Mouse (Mus musculus) stomach, postnatal 0 days (tissue): Measurements from ENCODE around the gene Gm3448. TPM values are rescaled to one million over a fixed set of nuclear protein-coding genes. Genes with fewer than 3 reads are reported as not detected.
"Not testable (repeated sequence)": the region's sequence is repeated elsewhere in the genome, so short reads cannot be mapped to it uniquely, and the experiment has no call there.

ENCODE experiments used
- ATAC-seq: fragments of 200-750 bp; cut with Nextera tagmentation; 2 replicates; pipeline ENCODE4 v1.8.0; 2017; ENCODE audit not compliant: low FRiP score, low TSS enrichment
- DNase-seq: peaks from one replicate; pipeline ENCODE4 v3.0.0-alpha.2; 2016; ENCODE audit warnings: low spot score
- H3K27ac ChIP-seq: fragments of 300-500 bp; sonication (generic); replicated peaks from 2 replicates; pipeline ENCODE4 v1.5.1; 2014; ENCODE audit warnings: mild to moderate bottlenecking, control low read depth
- H3K27me3 ChIP-seq: fragments of 300-500 bp; sonication (generic); 2 replicates; pipeline ENCODE4 v1.6.1; 2014; ENCODE audit warnings: low read length; ENCODE audit not compliant: control insufficient read depth, insufficient read depth
- H3K36me3 ChIP-seq: fragments of 300-500 bp; sonication (generic); 2 replicates; pipeline ENCODE4 v1.6.1; 2014; ENCODE audit warnings: low read length, mixed read lengths; ENCODE audit not compliant: control insufficient read depth, insufficient read depth
- H3K4me1 ChIP-seq: fragments of 300-500 bp; sonication (generic); replicated peaks from 2 replicates; pipeline ENCODE4 v1.6.1; 2014; ENCODE audit warnings: antibody characterized with exemption; ENCODE audit not compliant: control insufficient read depth, insufficient read depth
- H3K4me2 ChIP-seq: fragments of 300-500 bp; sonication (generic); replicated peaks from 2 replicates; pipeline ENCODE4 v1.6.1; 2014; ENCODE audit warnings: low read depth, mild to moderate bottlenecking, control low read depth, moderate library complexity
- H3K4me3 ChIP-seq: fragments of 300-500 bp; sonication (generic); 2 replicates; pipeline ENCODE4 v1.5.1; 2014; ENCODE audit warnings: low read depth, low read length, control low read depth
- H3K9ac ChIP-seq: fragments of 300-500 bp; sonication (generic); 2 replicates; pipeline ENCODE4 v1.6.1; 2014; ENCODE audit warnings: mild to moderate bottlenecking, low read length, control low read depth, mixed read lengths
- H3K9me3 ChIP-seq: fragments of 300-500 bp; sonication (generic); 2 replicates; pipeline ENCODE4 v1.6.1; 2016; ENCODE audit warnings: low read length; ENCODE audit not compliant: control insufficient read depth
- CTCF ChIP-seq: IDR thresholded peaks from 2 replicates; pipeline ENCODE4 v1.5.1; 2016; ENCODE audit warnings: antibody characterized with exemption, low read depth, mild to moderate bottlenecking, moderate library complexity
- EP300 ChIP-seq: optimal IDR thresholded peaks from 2 replicates; pipeline ENCODE3; 2016; ENCODE audit warnings: antibody characterized with exemption
- WGBS: fragments of 180-500 bp; shearing (Covaris S2); extraction: QIAGEN DNeasy Blood & Tissue Kit; methylation state at CpG from one replicate; pipeline ENCODE4 v1.1.7; 2014; 5-methylcytosine and 5-hydroxymethylcytosine counted together
- polyA plus RNA-seq: library from polyadenylated mRNA; unstranded; fragments of >200 nt; fragmentation: Nextera tagmentation; extraction: Ambion mirVana; gene quantifications from 2 replicates; pipeline ENCODE4 v1.2.1, GENCODE M21; 2015

The Gm3448 gene
- polyA plus RNA-seq, result 2.9 and 3.9 TPM in 2 replicates

DNA sequence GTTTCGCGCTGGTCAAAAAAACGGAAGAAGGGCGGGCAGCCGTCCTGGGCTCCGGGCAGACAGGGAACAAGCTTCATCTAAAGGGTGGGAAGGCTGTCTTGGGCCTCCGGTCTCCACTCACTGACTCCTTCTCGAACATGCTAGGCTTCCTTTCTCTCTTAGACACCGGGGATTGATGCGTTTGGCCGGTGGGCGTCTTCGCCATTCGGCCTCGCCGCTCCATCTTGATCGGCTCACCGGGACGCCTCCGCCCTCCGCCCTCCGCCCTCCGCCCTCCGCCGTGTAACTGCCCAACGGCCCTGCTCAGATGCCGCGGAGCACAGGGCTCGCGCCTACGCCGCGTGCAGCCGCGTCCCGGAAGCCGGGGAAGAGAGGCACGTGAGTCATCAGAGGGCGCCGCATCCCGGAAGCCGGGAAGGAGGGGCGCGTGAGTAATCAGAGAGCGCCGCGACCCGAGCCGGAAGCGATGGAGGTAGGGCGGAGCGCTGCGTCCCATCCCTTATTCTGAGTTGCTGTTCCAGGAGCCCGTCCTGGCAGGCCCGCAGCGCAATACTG, at the start of gene Gm3448, which contains the start of the genes Ermard and Tcte3:
Gene Gm3448, minus strand, starts transcription at position 363 of the 555 bp plus-strand sequence.
Gene Ermard, plus strand, starts transcription at position 34 of the 555 bp plus-strand sequence.
Gene Tcte3, minus strand, starts transcription at position 314 of the 555 bp plus-strand sequence.
- not testable (repeated sequence) for H3K27ac ChIP-seq, H3K9ac ChIP-seq, H3K4me2 ChIP-seq, H3K9me3 ChIP-seq, H3K4me1 ChIP-seq, DNase-seq, H3K27me3 ChIP-seq, H3K4me3 ChIP-seq, H3K36me3 ChIP-seq
- WGBS, result no CpG with 5 or more reads among the region's 56 CpGs
- ATAC-seq, result peak; percentile 98

DNA sequence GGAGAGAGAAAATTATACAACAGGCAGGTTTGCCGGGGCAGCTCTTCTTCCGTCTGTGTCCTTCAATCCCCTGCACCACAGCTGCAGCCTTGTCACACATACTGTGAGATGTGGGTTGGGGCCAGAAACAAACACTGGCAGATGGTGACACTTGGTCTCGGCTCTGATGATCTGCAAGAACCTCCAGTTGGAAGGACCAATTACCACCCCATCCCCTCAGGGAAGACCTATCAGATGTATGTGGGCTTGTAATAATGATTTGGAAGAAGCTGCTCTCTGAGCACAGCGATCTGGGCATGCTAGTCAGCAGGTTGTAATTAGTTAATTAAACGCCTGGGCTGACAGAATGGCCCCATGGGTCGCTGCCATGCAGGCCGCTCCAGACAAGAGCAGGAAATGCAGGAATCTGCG, 47.3 kb upstream of the Gm3448 start:
- H3K4me3 ChIP-seq, result no peak overlapping the region
- no peak for ATAC-seq
- TF ChIP-seq EP300, result no peak
- TF ChIP-seq CTCF, result no peak
- H3K4me2 ChIP-seq, result no peak overlapping the region
- no peaks in the 10 kb centered on the region for H3K27me3 ChIP-seq
- no peaks in the 10 kb centered on the region for H3K36me3 ChIP-seq
- H3K9ac ChIP-seq, result no peak overlapping the region
- no peaks in the 10 kb centered on the region for H3K4me1 ChIP-seq
- DNase-seq, result no peak
- no peak overlapping the region for H3K27ac ChIP-seq
- 50% methylated on average over 8 of the region's 8 CpGs for WGBS
- no peaks in the 10 kb centered on the region for H3K9me3 ChIP-seq

DNA sequence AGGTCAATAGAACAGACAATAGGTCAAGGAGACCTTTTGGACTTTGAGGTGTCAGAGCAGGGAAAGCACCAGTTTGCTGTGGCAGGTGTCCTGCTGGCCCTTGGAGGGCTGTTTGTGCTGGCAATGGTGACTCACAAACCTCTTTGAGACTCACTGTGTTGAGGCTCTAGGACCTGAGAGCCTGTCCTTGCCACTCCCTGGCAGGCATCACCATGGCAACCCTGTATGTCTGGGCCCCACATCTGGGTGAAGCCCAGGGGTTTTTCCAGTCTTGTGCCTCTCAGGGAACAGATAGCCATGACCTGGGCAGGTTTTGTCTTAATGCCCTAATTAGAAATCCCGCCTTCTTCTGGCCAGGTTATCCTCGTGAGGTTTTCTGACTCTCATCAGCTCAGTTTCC, 46.8 kb upstream of the Gm3448 start:
- no peak overlapping the region for H3K4me2 ChIP-seq
- no peaks in the 10 kb centered on the region for H3K36me3 ChIP-seq
- ATAC-seq (peak; percentile 55; the same call in 1 of the 2 replicates), DNase-seq (peak; percentile 35)
- H3K9me3 ChIP-seq, result no peaks in the 10 kb centered on the region
- WGBS, result 21% methylated on average over 2 of the region's 2 CpGs
- no peak overlapping the region for H3K4me3 ChIP-seq
- H3K4me1 ChIP-seq, result no peaks in the 10 kb centered on the region
- H3K9ac ChIP-seq, result no peak overlapping the region
- TF ChIP-seq EP300 (no peak), CTCF (no peak)
- no peak overlapping the region for H3K27ac ChIP-seq
- H3K27me3 ChIP-seq, result no peaks in the 10 kb centered on the region

DNA sequence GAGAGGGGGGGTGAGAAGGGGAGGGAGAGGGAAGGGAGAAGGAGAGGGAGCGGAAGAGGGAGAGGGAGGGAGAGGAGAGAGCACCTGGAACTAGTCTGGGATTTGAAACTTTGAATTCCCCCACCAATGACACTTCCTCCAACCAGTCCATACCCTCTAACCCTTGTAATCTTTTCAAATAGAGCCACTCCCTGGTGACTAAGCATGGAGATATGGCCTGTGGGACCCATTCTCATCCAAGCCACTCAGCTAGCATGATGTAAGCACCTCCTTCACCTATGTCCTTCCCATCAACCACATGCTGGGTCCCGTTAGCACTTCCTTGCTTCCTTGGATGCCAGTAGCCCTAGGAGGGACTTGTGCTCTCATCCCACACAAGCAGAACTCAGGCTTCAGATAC, 43.7 kb upstream of the Gm3448 start:
- Histone ChIP-seq H3K4me1 (no peaks in the 10 kb centered on the region), H3K27ac (no peak overlapping the region), H3K4me2 (no peak overlapping the region), H3K4me3 (no peak overlapping the region), H3K27me3 (no peaks in the 10 kb centered on the region), H3K9ac (no peak overlapping the region), H3K9me3 (no peaks in the 10 kb centered on the region), H3K36me3 (no peaks in the 10 kb centered on the region)
- ATAC-seq (no peak), DNase-seq (no peak)
- 57% methylated on average over 2 of the region's 2 CpGs for WGBS
- TF ChIP-seq EP300, result no peak

DNA sequence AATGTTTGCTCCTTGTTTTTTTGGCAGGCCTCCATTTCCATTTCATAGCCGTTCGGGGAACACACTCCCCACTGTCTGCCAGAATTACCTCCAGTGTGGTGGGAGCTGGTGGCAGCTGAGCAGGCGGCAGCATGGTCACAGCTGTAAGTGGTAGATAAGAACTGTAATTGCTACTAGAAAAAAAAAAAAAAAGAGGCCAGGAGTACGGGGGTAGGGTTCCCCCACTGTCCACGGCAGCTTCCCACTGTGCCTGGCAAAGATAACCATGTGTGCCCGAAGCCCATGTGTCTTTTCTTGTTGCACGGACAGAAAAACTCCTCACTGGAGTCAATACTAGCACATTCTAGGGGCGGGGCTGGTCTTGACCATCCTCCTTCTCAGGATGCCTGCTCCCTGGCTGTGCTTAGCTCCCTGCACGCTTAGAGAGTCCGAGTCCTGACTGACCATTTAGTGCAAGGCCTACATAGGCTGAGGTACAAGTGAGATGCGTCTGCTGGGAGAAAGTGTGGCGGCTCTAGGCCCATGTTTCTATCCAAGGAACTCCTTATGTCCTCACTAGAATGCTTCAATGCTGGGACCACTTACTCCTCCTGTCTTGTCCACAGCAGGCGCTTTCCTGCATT, 43.0 kb upstream of the Gm3448 start:
- no peak overlapping the region for H3K4me3 ChIP-seq
- H3K27ac ChIP-seq, result no peak overlapping the region
- TF ChIP-seq CTCF (no peak), EP300 (no peak)
- H3K9me3 ChIP-seq, result no peaks in the 10 kb centered on the region
- no peaks in the 10 kb centered on the region for H3K27me3 ChIP-seq
- H3K4me1 ChIP-seq, result no peaks in the 10 kb centered on the region
- ATAC-seq (peak; percentile 30; the same call in 1 of the 2 replicates), DNase-seq (no peak)
- H3K36me3 ChIP-seq, result no peaks in the 10 kb centered on the region
- 67% methylated on average over 13 of the region's 13 CpGs for WGBS
- H3K9ac ChIP-seq, result no peak overlapping the region
- H3K4me2 ChIP-seq, result no peak overlapping the region

DNA sequence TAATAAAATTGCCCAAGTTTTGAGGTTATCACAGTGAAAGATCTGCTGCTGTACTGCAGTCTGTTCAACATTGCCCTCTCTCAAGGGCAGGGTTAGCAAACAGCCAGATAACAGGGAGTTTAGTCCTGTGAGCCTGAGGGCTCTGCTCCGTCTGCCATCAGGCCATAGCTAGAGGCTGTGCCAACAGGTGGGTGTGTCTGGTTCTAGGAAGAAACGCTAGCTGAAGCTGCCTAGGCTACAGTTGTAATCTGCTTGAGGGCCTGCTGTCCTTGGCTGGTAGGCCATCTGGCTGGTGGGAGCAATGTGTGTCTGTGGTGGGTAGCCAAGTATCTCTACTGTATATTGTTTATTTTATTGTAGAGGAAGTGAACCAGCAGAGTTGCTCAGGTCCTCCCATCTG, 36.2 kb upstream of the Gm3448 start:
- Histone ChIP-seq H3K36me3 (no peaks in the 10 kb centered on the region), H3K27ac (no peak overlapping the region), H3K4me3 (no peak overlapping the region), H3K9ac (no peak overlapping the region), H3K4me2 (no peak overlapping the region), H3K9me3 (no peaks in the 10 kb centered on the region), H3K4me1 (no peaks in the 10 kb centered on the region), H3K27me3 (no peaks in the 10 kb centered on the region)
- ATAC-seq, result peak; percentile 38; the same call in 1 of the 2 replicates
- 30% methylated on average over 2 of the region's 2 CpGs for WGBS
- TF ChIP-seq EP300 (no peak), CTCF (no peak)
- DNase-seq, result peak; percentile 49
